Mouse (Mus musculus): ENCODE measurements at regions not wholly inside any gene's neighbourhood (a gene's known extent, or its start where the extent isn't known, plus 50 kb on each side); places are given as distances from the start of the nearest gene placed in this dataset.

DNA sequence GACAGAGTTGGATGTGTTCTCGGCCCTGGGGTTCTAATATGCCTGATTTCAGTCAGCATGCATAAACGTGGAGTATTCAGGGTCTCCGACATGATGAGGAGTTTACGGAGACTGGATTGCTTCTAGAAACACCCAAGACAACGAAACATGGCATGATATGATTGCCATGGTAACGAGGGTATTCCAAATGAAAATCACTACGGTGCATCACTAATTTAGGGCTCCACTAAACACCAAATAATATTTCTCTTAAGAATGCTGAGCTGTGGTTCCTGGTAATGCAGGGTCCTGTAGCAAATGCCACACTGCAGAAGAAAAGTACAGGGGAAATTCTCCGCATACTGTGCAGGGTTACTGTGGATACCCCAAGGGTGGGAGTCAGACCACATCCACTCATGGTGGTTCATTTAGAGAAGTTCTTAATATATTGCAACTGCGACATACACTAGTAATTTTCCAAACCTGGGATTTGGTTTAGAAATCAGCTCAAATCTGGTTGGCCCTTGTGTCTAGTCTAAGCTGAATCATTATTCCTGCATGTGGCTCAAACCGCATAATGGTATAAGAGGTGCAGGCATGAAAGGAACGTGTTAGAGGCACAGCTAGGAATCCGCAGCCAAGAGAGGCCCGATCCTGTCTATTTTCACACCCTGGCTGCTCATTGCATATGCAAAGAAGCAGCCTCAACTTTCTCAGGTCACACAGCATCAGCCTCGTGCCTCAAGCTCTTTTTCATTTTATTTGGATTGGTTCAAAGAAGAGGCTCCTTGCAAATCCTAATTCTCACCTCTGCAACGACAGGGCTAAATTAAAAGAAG, 77.5 kb upstream of the Pitrm1 start:
- no peak for TF ChIP-seq CTCF (IDR thresholded peaks at IDR 0.05; ENCODE audit: insufficient read depth, low read length)
- TF ChIP-seq POLR2A (IDR thresholded peaks at IDR 0.05; ENCODE audit: borderline replicate concordance, extremely low read depth, low read depth, low read length), result no peak

All from lung, adult 2 months (tissue).